Mouse (Mus musculus): ENCODE data around the gene Aurkb. TPM values are rescaled to one million over a fixed set of nuclear protein-coding genes. Genes with fewer than 3 reads are reported as not detected.

Gene Aurkb
- polyA plus RNA-seq, 1 experiment, result 5.1 TPM

DNA sequence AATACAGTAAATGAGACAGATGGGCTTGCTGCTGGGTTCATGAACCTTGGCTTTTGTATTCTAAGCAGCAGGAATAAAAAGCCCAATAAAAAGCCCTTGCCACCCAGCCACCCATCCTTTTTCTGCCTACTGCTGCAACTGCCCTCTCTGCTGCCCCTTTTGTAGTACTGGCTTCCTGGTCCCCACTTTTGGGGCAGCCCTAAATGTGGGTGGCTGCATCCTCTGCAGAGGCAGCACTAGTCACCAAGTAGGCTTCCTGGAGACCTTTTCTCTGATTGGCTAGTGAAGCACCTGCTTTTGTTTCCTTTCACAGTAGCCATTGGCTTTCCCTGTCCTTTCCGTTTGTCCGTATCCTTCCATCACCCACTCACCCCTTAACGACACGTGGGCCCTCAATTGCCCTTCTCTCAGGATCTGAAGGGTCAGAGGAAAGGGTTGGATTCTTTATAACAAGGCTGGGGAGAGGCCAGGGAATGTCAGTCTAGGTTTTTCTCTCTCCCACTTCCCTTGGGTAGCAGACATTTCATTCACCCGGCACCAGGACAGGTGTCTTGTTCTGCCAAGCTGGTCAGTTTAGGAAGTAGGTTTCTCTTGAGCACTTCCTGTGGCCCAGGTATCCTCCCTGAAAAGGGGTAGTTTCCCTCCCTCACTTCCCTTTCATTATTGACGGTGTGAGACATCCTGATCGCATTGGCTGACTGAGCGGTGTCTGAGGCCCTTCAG, 52.8 kb downstream of the Aurkb start:
- no peak for DNase-seq (ENCODE audit: low read depth)

DNA sequence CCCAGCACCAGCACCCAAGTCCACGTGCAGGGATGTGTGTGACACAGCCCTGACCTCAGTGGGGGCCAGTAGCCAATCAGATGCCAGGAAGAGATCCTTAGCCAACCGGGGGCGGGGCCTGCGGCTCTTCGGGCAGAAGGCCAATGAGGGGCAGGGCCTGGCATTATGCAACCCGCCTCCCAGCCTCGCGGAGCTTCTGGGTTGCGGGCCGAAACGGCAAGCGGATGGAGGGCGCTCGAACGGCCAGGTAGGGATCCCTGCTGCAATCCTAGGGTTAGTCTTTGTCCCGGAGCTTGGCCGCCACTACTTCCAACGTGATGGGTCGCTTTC, 53.3 kb downstream of the Aurkb start:
- DNase-seq (ENCODE audit: low read depth), result no peak

DNA sequence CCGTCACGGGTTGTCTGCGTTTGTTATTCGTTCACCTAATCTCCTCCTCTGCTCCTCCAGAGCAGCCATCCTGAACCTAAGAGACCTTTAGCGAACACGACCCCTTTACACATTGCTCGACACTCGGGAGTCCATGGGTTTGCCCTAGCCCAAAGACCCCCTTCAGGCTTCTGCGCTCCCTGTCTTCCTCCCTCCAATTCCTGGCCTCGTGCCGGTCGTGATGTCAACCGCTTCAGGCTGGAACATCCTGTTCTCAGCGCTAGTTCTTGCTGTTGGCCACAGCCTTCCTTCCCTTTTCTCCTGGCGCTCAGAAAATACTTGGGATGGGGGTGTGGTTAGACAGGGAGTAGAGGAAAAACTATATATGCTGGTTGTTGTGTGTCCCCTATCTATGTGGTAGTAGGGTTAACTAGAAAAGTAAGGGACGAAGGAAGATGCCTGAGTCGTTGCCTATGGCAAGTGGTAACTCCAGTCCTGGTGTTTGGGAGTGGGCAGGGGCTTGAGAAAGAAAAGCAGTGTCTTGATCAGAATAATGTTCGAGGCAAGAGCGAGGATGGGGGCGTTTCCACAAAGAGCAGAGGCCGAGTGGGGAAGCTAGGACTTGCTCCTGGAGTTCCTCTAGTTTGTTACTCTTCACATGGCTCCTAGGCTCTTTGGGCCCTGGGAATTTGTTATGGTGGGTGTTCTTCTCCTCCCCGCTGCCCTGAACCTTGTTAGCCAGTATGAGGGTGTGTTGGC, 53.9 kb downstream of the Aurkb start:
- no peak for DNase-seq (ENCODE audit: low read depth)

DNA sequence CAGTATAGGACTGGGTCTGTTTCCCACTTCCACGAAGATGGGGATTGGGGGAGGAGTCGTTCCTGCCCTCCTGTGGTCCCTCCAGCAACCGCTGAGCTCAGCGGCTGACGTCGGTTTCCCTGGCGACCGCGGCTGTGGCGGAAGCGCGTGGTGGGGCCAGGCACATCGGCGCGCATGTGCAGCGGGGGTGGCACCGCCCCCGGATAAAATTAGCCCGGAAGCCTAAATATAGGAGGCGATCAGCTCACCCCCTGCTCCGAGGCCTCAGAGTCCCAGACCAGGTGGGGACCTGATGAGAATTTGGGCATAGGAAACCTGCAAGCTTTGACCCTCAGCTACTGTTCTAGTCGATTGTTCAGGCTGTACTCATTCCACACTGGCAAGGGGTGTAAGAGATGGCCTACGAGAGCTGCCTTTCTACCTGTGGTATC, 54.5 kb downstream of the Aurkb start:
- no peak for DNase-seq (ENCODE audit: low read depth)

DNA sequence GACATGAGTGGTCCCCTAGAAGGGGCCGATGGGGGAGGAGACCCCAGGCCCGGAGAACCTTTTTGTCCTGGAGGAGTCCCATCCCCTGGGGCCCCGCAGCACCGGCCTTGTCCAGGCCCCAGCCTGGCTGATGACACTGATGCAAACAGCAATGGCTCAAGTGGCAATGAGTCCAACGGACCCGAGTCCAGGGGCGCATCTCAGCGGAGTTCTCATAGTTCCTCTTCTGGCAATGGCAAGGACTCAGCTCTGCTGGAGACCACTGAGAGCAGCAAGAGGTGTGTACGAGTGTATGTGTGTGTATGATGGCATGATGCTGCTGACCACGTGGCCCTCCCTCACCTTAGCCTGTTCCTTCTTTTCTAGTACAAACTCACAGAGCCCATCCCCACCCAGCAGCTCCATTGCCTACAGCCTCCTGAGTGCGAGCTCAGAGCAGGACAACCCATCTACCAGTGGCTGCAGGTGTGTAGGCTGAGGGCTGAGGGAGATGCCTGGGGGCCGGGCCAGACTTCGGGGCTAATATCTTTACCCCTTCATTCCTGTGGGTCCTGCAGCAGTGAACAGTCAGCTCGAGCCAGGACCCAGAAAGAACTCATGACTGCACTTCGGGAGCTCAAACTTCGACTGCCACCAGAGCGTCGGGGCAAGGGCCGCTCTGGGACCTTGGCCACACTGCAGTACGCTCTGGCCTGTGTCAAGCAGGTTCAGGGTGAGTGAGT, 55.4 kb downstream of the Aurkb start:
- DNase-seq (ENCODE audit: low read depth), result no peak

Other genes starting within 250 kb of the Aurkb start
- 63.6 and 82.3 TPM in 2 replicates for gene Ndel1, start 173.8 kb upstream of the Aurkb start, polyA plus RNA-seq (2012; rRNA removed)
- gene Rnf222, start 157.1 kb upstream of the Aurkb start, polyA plus RNA-seq (2012; rRNA removed), result 0.06 and 0.11 TPM in 2 replicates
- gene Rpl26, start 144.1 kb upstream of the Aurkb start, polyA plus RNA-seq (2012; rRNA removed), result 2,037 and 2,313 TPM in 2 replicates
- gene Odf4, start 118.6 kb upstream of the Aurkb start, polyA plus RNA-seq (2012; rRNA removed), result 1.7 and 1.8 TPM in 2 replicates
- 32.3 and 33.0 TPM in 2 replicates for gene Arhgef15, start 88.2 kb upstream of the Aurkb start, polyA plus RNA-seq (2012; rRNA removed)
- 69.9 and 77.5 TPM in 2 replicates for gene Slc25a35, start 77.5 kb upstream of the Aurkb start, polyA plus RNA-seq (2012; rRNA removed)
- 31.1 and 40.2 TPM in 2 replicates for gene Rangrf, start 70.5 kb upstream of the Aurkb start, polyA plus RNA-seq (2012; rRNA removed)
- 16.2 and 17.7 TPM in 2 replicates for gene Pfas, start 37.2 kb upstream of the Aurkb start, polyA plus RNA-seq (2012; rRNA removed)
- gene Ctc1, start 29.7 kb upstream of the Aurkb start, polyA plus RNA-seq (2012; rRNA removed), result 38.6 and 39.8 TPM in 2 replicates
- gene Borcs6, start 14.1 kb downstream of the Aurkb start, polyA plus RNA-seq (2012; rRNA removed), result 18.4 and 23.5 TPM in 2 replicates
- 33.2 and 40.1 TPM in 2 replicates for gene Tmem107, start 25.2 kb downstream of the Aurkb start, polyA plus RNA-seq (2012; rRNA removed)
- 97.7 and 139 TPM in 2 replicates for gene Vamp2, start 42.8 kb downstream of the Aurkb start, polyA plus RNA-seq (2012; rRNA removed)
- gene Per1, start 49.6 kb downstream of the Aurkb start, polyA plus RNA-seq (2012; rRNA removed), result 25.9 and 38.6 TPM in 2 replicates
- 0.11 and 0.24 TPM in 2 replicates for gene Hes7, start 74.8 kb downstream of the Aurkb start, polyA plus RNA-seq (2012; rRNA removed)
- gene 9130213A22Rik, start 76.9 kb downstream of the Aurkb start, polyA plus RNA-seq (2012; rRNA removed), result 1.2 TPM in 2 replicates
- gene Aloxe3, start 80.2 kb downstream of the Aurkb start, polyA plus RNA-seq (2012; rRNA removed), result 4.9 and 5.6 TPM in 2 replicates
- gene Alox12b, start 111.3 kb downstream of the Aurkb start, polyA plus RNA-seq (2012; rRNA removed), result not detected in 2 replicates
- not detected in 2 replicates for gene Alox8, start 152.2 kb downstream of the Aurkb start, polyA plus RNA-seq (2012; rRNA removed)
- gene Gucy2e, start 191.4 kb downstream of the Aurkb start, polyA plus RNA-seq (2012; rRNA removed), result 0.04 and 0.05 TPM in 2 replicates